Mouse (Mus musculus) forebrain, postnatal 0 days (tissue): ENCODE measurements around the gene Prr5l. TPM values are rescaled to one million over a fixed set of nuclear protein-coding genes. Genes with fewer than 3 reads are reported as not detected.
A peak's percentile ranks its signal among the peaks of the same experiment; 100 is the strongest.

Experiments
- ATAC-seq: fragments of 200-750 bp; cut with Nextera tagmentation; 2 replicates; pipeline ENCODE4 v1.8.0; 2017; ENCODE audit warnings: mild to moderate bottlenecking, moderate library complexity
- DNase-seq: peaks from one replicate; pipeline ENCODE4 v3.0.0-alpha.2; 2015
- H3K27ac ChIP-seq: fragments of 300-500 bp; sonication (generic); 2 replicates; pipeline ENCODE4 v1.5.1; 2014; ENCODE audit warnings: low read depth, mild to moderate bottlenecking, antibody characterized with exemption, low read length, moderate library complexity, mixed read lengths
- H3K27me3 ChIP-seq: fragments of 300-500 bp; sonication (generic); 2 replicates; pipeline ENCODE4 v1.6.1; 2014; ENCODE audit warnings: mild to moderate bottlenecking, low read length, mixed read lengths; ENCODE audit not compliant: insufficient read depth
- H3K36me3 ChIP-seq: fragments of 300-500 bp; sonication (generic); 2 replicates; pipeline ENCODE4 v1.6.1; 2014; ENCODE audit warnings: mild to moderate bottlenecking, moderate library complexity; ENCODE audit not compliant: insufficient read depth
- H3K4me1 ChIP-seq: fragments of 300-500 bp; sonication (generic); 2 replicates; pipeline ENCODE4 v1.6.1; 2014; ENCODE audit warnings: antibody characterized with exemption; ENCODE audit not compliant: insufficient read depth
- H3K4me2 ChIP-seq: fragments of 300-500 bp; sonication (generic); 2 replicates; pipeline ENCODE4 v1.6.1; 2014; ENCODE audit warnings: low read depth, mild to moderate bottlenecking, moderate library complexity
- H3K4me3 ChIP-seq: fragments of 300-500 bp; sonication (generic); 2 replicates; pipeline ENCODE4 v1.5.1; 2014; ENCODE audit warnings: low read depth, low read length, mixed read lengths
- H3K9ac ChIP-seq: fragments of 300-500 bp; sonication (generic); 2 replicates; pipeline ENCODE4 v1.6.1; 2014; ENCODE audit warnings: mild to moderate bottlenecking
- H3K9me3 ChIP-seq: fragments of 300-500 bp; sonication (generic); 2 replicates; pipeline ENCODE4 v1.6.1; 2016; ENCODE audit warnings: low read length
- CTCF ChIP-seq: sonication (generic); IDR thresholded peaks from 2 replicates; pipeline ENCODE4 v1.5.1; 2016; ENCODE audit warnings: antibody characterized with exemption, control low read depth, low read depth
- WGBS: fragments of 180-500 bp; shearing (Covaris S2); extraction: QIAGEN DNeasy Blood & Tissue Kit; methylation state at CpG from one replicate; pipeline ENCODE4 v1.1.7; 2014; 5-methylcytosine and 5-hydroxymethylcytosine counted together
- polyA plus RNA-seq: library from polyadenylated mRNA; unstranded; fragments of >200 nt; fragmentation: Nextera tagmentation; extraction: Ambion mirVana; gene quantifications from 2 replicates; pipeline ENCODE4 v1.2.1, GENCODE M21; 2015
- total RNA-seq: library from RNA; depleted of rRNA; stranded (reverse); fragments of >200 nt; gene quantifications from 2 replicates; pipeline ENCODE4 v1.2.3, GENCODE M21; 2014

Gene Prr5l
- total and polyA plus RNA-seq, 2 experiments from 2014 or later = 4.2 to 5.6 TPM

DNA sequence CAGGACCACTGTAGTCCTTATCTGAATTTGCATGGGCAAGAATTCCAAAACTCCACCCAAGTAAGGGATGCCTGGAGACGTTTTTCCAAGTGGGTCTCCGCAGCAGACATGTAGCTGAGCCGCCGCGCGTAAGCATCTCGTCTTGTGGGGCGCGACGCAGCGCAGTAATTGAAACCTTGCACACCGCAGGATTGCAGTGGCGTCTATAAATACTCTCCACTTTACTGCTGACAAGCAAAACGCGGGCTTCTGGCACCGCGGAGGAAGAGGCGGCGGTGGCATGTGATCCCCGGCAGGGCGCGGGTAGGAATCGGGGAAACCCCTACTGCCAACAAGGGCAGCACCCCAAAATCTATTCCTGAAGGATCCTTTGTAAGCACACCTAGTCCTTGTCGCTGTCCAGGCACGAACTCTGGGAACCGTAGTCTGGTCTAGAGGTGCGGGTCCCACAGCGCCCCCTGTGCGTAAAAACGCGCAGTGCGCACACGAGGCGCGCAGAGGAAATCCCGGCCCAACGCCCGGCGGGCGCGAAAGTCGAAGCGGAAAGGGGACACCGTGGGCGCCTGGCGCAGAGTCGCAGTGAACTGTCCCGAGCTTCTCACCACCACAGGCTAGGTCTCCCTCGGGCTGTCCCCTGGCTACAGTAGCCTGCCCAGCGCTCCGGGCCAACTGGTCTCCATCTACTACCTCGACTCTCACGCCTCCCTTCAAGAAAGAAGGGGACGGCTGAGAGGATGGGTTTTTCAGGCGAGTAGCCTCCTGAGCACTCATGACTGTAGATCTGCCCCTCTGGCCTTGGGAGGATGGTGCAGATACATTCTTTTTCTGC lies 86.3 kb downstream of the Prr5l start:
- peak; percentile 85 for TF ChIP-seq CTCF
- ATAC-seq (peak; percentile 83), DNase-seq (peak; percentile 80)
- H3K9ac ChIP-seq = peak overlapping the region; percentile 26
- peak overlapping the region; percentile 44 for H3K4me3 ChIP-seq
- peaks cover 15% of the 10 kb centered on the region for H3K27me3 ChIP-seq
- 2% methylated on average over 54 of the region's 55 CpGs for WGBS
- H3K4me2 ChIP-seq = peak overlapping the region; percentile 88
- H3K4me1 ChIP-seq = 0 out of 2 replicates have a peak, but pooled peaks cover 5% of the 10 kb centered on the region
- 0 out of 2 replicates have a peak overlapping the region, but pooled peaks have one; percentile 5 for H3K27ac ChIP-seq
- H3K9me3 ChIP-seq = no peaks in the 10 kb centered on the region
- H3K36me3 ChIP-seq = no peaks in the 10 kb centered on the region

DNA sequence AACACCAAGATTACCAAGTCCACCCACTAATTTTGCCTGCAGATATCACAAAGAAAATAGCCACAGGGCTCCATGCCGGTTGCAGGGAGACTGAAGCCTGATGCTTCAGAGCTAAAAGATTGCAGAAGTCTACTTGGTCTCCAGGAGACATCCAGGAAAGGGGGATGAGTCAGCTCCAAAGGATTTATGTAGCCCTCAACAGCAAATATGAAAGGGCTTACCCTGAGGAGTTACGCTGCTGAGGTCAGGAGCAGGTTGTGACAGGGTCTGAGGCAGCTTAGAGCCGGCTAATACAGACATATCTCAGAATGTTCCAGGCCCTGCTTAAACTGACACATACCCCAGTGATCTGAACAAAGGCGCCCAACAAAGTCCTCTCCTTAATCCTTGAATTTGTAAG lies 90.7 kb downstream of the Prr5l start:
- Histone ChIP-seq H3K9me3 (no peaks in the 10 kb centered on the region), H3K36me3 (no peaks in the 10 kb centered on the region), H3K27me3 (peaks cover 8% of the 10 kb centered on the region), H3K4me1 (0 out of 2 replicates have a peak, but pooled peaks cover 5% of the 10 kb centered on the region), H3K4me2 (no peak overlapping the region), H3K4me3 (no peak overlapping the region), H3K27ac (no peak overlapping the region), H3K9ac (no peak overlapping the region)
- DNase-seq (no peak), ATAC-seq (no peak)
- TF ChIP-seq CTCF = no peak
- 67% methylated on average over 4 of the region's 4 CpGs for WGBS

DNA sequence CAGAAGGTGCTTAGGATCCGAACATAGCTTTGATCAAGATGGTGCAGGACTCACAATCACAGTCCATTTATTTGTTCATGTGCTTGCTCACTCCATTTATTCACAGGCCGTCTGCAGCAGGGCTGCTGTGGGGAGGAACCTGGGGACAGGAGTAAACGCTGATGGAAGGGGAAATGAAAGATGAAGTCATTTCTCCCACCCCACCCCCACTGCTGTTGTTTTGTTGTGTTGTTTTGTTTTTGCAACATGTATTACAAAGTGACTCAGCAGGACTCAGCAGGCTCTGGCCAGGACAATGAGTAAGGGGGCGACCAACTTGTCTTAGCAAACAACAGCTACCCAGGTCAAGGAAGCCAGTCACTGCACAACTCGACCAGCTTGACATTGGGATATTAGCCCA lies 99.6 kb downstream of the Prr5l start:
- H3K36me3 ChIP-seq = no peaks in the 10 kb centered on the region
- no peak for TF ChIP-seq CTCF
- H3K4me1 ChIP-seq = no peaks in the 10 kb centered on the region
- DNase-seq (no peak), ATAC-seq (no peak)
- no peak overlapping the region for H3K9ac ChIP-seq
- H3K4me3 ChIP-seq = no peak overlapping the region
- 36% methylated on average over 5 of the region's 5 CpGs for WGBS
- H3K27ac ChIP-seq = no peak overlapping the region
- no peaks in the 10 kb centered on the region for H3K9me3 ChIP-seq
- H3K4me2 ChIP-seq = no peak overlapping the region
- no peaks in the 10 kb centered on the region for H3K27me3 ChIP-seq

DNA sequence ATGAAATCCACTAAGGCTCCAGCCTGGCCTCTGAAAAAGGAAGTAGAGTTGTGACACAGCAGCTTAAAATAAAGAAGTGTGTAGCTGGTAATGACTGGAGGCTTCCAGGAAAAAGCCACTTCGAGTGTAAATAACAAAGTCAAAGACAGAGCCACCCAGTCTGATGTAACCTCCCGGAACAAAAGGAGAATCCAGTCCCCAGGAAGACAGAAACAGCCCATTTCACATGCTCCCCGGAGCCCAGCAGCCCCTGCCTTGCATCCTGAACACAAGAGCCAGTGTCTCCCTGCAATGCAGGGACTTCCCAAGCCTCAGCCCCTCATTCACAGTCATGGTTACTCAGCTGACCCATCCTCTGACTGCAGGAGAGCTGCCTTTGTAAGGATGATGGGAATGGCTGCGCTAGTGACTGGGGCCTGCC lies 101.5 kb downstream of the Prr5l start:
- H3K4me3 ChIP-seq = no peak overlapping the region
- no peaks in the 10 kb centered on the region for H3K4me1 ChIP-seq
- H3K9ac ChIP-seq = no peak overlapping the region
- ATAC-seq = peak; percentile 79
- H3K27ac ChIP-seq = no peak overlapping the region
- no peak for DNase-seq
- H3K4me2 ChIP-seq = no peak overlapping the region
- 74% methylated on average over 4 of the region's 4 CpGs for WGBS
- no peaks in the 10 kb centered on the region for H3K9me3 ChIP-seq
- no peak for TF ChIP-seq CTCF
- H3K27me3 ChIP-seq = no peaks in the 10 kb centered on the region
- no peaks in the 10 kb centered on the region for H3K36me3 ChIP-seq

DNA sequence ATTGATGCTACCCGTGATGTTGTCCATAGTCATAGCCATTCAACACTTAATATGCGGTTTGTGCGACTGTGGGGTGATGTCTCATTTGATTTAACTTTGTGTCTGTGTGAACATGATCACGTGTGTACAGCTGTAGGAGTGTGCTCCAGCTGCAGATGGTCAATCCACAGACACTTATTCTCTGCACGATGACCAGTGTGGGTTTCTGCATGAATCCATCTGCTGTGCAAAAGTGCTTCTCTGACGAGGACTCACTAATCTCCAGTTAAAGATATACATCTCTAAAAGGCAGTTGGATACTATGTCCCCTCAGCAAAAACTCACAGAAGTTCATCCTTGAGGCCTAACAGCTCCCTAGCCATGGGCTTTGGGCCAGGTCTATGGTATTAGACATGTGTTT lies 104.7 kb downstream of the Prr5l start:
- Histone ChIP-seq H3K4me2 (no peak overlapping the region), H3K9ac (no peak overlapping the region), H3K27me3 (no peaks in the 10 kb centered on the region), H3K4me3 (no peak overlapping the region), H3K27ac (no peak overlapping the region), H3K4me1 (no peaks in the 10 kb centered on the region), H3K36me3 (no peaks in the 10 kb centered on the region), H3K9me3 (no peaks in the 10 kb centered on the region)
- TF ChIP-seq CTCF = no peak
- 93% methylated on average over 6 of the region's 6 CpGs for WGBS
- no peak for DNase-seq
- no peak for ATAC-seq

DNA sequence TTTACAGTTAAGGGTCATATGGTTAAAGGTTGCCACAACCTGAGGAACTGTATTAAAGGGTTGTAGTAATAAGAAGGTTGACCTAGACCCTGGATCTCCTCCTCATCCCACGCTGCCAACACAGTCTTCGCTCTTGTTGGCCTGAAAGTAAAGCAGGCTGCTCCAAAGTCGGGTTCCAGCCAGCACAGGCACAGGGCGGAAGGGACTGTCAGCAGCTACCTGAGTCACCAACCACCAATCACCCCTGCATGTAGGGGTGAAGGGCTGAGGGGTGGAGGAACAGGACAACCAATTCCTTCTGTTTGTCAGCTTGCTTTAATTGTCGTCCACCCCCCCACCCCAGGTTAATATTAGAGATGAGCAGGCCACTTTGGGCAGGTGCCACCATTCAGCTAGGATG lies 119.3 kb downstream of the Prr5l start:
- 86% methylated on average over 5 of the region's 5 CpGs for WGBS
- H3K27ac ChIP-seq = no peak overlapping the region
- DNase-seq = no peak
- H3K4me2 ChIP-seq = no peak overlapping the region
- no peak for ATAC-seq
- H3K27me3 ChIP-seq = no peaks in the 10 kb centered on the region
- H3K36me3 ChIP-seq = no peaks in the 10 kb centered on the region
- no peak overlapping the region for H3K9ac ChIP-seq
- TF ChIP-seq CTCF = no peak
- no peaks in the 10 kb centered on the region for H3K4me1 ChIP-seq
- no peak overlapping the region for H3K4me3 ChIP-seq
- no peaks in the 10 kb centered on the region for H3K9me3 ChIP-seq

DNA sequence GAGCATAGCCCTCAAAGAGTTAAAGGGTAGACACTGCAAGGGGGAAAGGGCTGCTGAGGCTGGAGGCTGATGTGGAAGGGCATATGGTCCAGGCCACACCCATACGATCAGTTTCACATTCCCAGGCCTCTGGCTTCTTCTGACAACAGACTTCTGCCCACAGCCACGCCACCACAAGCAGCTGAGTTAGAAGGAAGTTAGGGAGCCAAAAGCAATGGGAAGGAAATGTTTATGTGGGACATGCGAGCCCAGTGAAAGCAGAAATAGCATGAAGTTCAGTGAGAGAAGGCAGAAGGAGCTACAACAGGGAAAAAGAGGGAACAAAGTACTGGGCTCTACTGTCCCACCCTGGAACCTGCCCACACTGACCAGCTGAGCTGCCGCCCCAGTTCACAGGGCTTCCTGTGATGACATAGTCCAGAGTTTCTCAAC lies 119.9 kb downstream of the Prr5l start:
- DNase-seq = no peak
- no peaks in the 10 kb centered on the region for H3K9me3 ChIP-seq
- no peak overlapping the region for H3K4me3 ChIP-seq
- 83% methylated on average over 4 of the region's 4 CpGs for WGBS
- no peak overlapping the region for H3K4me2 ChIP-seq
- no peak for TF ChIP-seq CTCF
- ATAC-seq = no peak
- no peaks in the 10 kb centered on the region for H3K36me3 ChIP-seq
- no peak overlapping the region for H3K9ac ChIP-seq
- no peaks in the 10 kb centered on the region for H3K27me3 ChIP-seq
- H3K27ac ChIP-seq = no peak overlapping the region
- H3K4me1 ChIP-seq = no peaks in the 10 kb centered on the region
